Mouse (Mus musculus) kidney, adult 2 months (tissue): ENCODE results near the gene Pax6.

Experiments used
- CTCF ChIP-seq: fragments of 200-500 bp; conservative IDR thresholded peaks from 2 replicates; pipeline ENCODE4 v1.5.1; 2011; ENCODE audit warnings: low read depth, mild to moderate bottlenecking, control low read depth, low read length, moderate library complexity, mixed read lengths; ENCODE audit not compliant: insufficient read depth, insufficient read length
- POLR2A ChIP-seq: fragments of 200-500 bp; IDR thresholded peaks from one replicate; pipeline ENCODE4 v1.6.1; 2011; ENCODE audit warnings: low read depth, low read length, control low read depth

GRCm38 (mm10) chr2:105709126-105709525 is 40.4 kb downstream of the Pax6 start:
- TF ChIP-seq POLR2A = no peak
- no peak for TF ChIP-seq CTCF
